Mouse (Mus musculus): ENCODE data around the gene Kri1.

DNA sequence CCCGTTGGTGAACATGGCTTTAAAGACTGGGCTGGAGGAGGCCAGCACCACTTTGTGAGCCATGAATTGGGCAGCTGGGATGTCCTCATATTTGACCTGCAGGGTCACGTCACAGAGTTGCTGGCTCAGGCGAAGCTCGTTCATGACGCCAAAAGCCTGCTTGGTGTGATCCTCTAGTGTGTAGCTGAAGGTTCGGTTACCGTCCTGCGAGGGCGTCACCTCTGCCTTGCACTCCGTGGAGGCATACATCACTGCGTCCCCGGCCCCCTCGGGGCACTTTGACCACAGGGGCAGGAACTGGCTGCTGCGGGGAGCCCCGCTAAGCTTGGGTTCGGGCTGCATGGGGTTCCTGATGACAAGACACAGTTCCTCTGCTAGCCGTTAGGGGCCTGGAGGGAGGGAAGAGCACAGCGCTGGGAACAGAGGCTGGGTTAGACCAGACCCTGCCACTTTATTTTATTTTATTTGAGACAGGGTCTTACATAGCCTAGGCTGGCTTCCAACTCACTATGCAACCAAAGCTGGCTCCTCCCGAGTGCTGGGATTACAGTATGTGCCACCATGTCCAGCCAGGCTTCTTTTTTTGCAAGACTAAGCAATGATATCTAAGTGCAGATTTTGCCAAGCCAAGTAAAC is 50.3 kb downstream of the Kri1 start:
- TF ChIP-seq CTCF (IDR thresholded peaks at IDR 0.05; ENCODE audit: borderline replicate concordance, extremely low read depth, insufficient read depth, insufficient read length) (peak; percentile 53), POLR2A (IDR thresholded peaks at IDR 0.05; ENCODE audit: borderline replicate concordance, extremely low read depth, insufficient read depth, insufficient read length, poor library complexity, severe bottlenecking) (no peak)
